Mouse (Mus musculus) left cerebral cortex, adult 11 months (tissue): ENCODE measurements at regions not wholly inside any gene's neighbourhood (a gene's known extent, or its start where the extent isn't known, plus 50 kb on each side); places are given as distances from the start of the nearest gene placed in this dataset.
A peak's percentile ranks its signal among the peaks of the same experiment; 100 is the strongest.

Experiments
- DNase-seq: peaks from one replicate; pipeline ENCODE4 v3.0.0; 2022; ENCODE audit warnings: low spot score

GRCm38 (mm10) chr2:66961808-66962519 is 177.2 kb upstream of the Scn7a start:
- peak; percentile 11 for DNase-seq

- no peak for DNase-seq
Measured at GRCm38 (mm10) chr2:66941188-66941587, 156.5 kb upstream of the Scn7a start.

- no peak for DNase-seq
Measured at GRCm38 (mm10) chr2:66898032-66898431, 113.3 kb upstream of the Scn7a start.

GRCm38 (mm10) chr2:66867457-66868216 is 82.9 kb upstream of the Scn7a start:
- DNase-seq, result no peak
